Mouse (Mus musculus) testis, adult 2 months (tissue): ENCODE data around the gene Lypd6.

Experiments used
- CTCF ChIP-seq: fragments of 200-500 bp; IDR thresholded peaks from 2 replicates; pipeline ENCODE4 v1.5.1; 2012; ENCODE audit warnings: low read depth, mild to moderate bottlenecking, inconsistent platforms, low read length, moderate library complexity; ENCODE audit not compliant: control insufficient read depth, insufficient read depth, insufficient replicate concordance
- POLR2A ChIP-seq: fragments of 200-500 bp; IDR thresholded peaks from 2 replicates; pipeline ENCODE4 v1.6.1; 2012; ENCODE audit warnings: low read depth, mild to moderate bottlenecking, inconsistent platforms, low read length, moderate library complexity; ENCODE audit not compliant: control insufficient read depth

DNA sequence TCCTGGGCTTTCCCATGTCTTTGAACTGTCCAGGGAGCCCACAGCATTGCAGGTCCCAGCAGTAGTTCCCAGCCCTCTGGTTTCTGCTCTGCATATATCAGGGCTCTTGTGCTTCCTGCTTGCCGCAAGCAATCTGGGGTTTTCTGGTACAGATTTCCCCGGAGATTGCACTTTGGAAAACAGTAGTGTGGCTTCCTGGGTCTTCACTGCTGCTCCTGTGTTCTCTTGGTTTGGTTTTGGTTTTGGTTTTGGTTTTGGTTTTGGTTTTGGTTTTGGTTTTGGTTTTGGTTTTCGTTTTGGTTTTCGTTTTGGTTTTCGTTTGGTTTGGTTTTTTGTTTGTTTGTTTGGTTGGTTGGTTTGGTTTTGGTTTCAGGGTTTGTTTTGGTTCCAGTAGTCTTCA, 99.9 kb downstream of the Lypd6 start:
- TF ChIP-seq POLR2A (no peak), CTCF (no peak)
